Mouse (Mus musculus): ENCODE data around the gene Pole4.

Pole4 gene

GRCm38 (mm10) chr6:82705221-82705620, at the start of gene Pole4:
Pole4 (minus strand) TSS chr6:82705365.
- DNase-seq (ENCODE audit: low read depth in 2 of 2, low spot score in 2 of 2): no peak

GRCm38 (mm10) chr6:82754769-82755168, 49.6 kb upstream of the Pole4 start:
- DNase-seq (ENCODE audit: low read depth in 2 of 2, low spot score in 2 of 2): no peak

- no peak for DNase-seq (ENCODE audit: low read depth in 2 of 2, low spot score in 2 of 2)
Measured at GRCm38 (mm10) chr6:82753638-82754361, 48.6 kb upstream of the Pole4 start.

GRCm38 (mm10) chr6:82753061-82753460, 47.9 kb upstream of the Pole4 start:
- DNase-seq (ENCODE audit: low read depth in 2 of 2, low spot score in 2 of 2): no peak

GRCm38 (mm10) chr6:82751791-82752190, 46.6 kb upstream of the Pole4 start:
- no peak for DNase-seq (ENCODE audit: low read depth in 2 of 2, low spot score in 2 of 2)

GRCm38 (mm10) chr6:82751031-82751430, 45.9 kb upstream of the Pole4 start:
- DNase-seq (ENCODE audit: low read depth in 2 of 2, low spot score in 2 of 2): no peak

- DNase-seq (ENCODE audit: low read depth in 2 of 2, low spot score in 2 of 2): no peak
Measured at GRCm38 (mm10) chr6:82750063-82750462, 44.9 kb upstream of the Pole4 start.

GRCm38 (mm10) chr6:82748106-82748672, 43.0 kb upstream of the Pole4 start:
- no peak for DNase-seq (ENCODE audit: low read depth in 2 of 2, low spot score in 2 of 2)

- no peak for DNase-seq (ENCODE audit: low read depth in 2 of 2, low spot score in 2 of 2)
Measured at GRCm38 (mm10) chr6:82747085-82747484, 41.9 kb upstream of the Pole4 start.

GRCm38 (mm10) chr6:82744553-82744952, 39.4 kb upstream of the Pole4 start:
- no peak for DNase-seq (ENCODE audit: low read depth in 2 of 2, low spot score in 2 of 2)

GRCm38 (mm10) chr6:82741518-82741880, 36.3 kb upstream of the Pole4 start:
- no peak for DNase-seq (ENCODE audit: low read depth in 2 of 2, low spot score in 2 of 2)

- DNase-seq (ENCODE audit: low read depth in 2 of 2, low spot score in 2 of 2): no peak
Measured at GRCm38 (mm10) chr6:82740868-82741517, 35.8 kb upstream of the Pole4 start.

GRCm38 (mm10) chr6:82740269-82740668, 35.1 kb upstream of the Pole4 start:
- DNase-seq (ENCODE audit: low read depth in 2 of 2, low spot score in 2 of 2): peak; percentile 63 to 69

- DNase-seq (ENCODE audit: low read depth in 2 of 2, low spot score in 2 of 2): no peak
Measured at GRCm38 (mm10) chr6:82737634-82738540, 32.7 kb upstream of the Pole4 start.

GRCm38 (mm10) chr6:82736626-82737600, 31.7 kb upstream of the Pole4 start:
- no peak for DNase-seq (ENCODE audit: low read depth in 2 of 2, low spot score in 2 of 2)

GRCm38 (mm10) chr6:82735347-82735746, 30.2 kb upstream of the Pole4 start:
- no peak for DNase-seq (ENCODE audit: low read depth in 2 of 2, low spot score in 2 of 2)

- no peak for DNase-seq (ENCODE audit: low read depth in 2 of 2, low spot score in 2 of 2)
Measured at GRCm38 (mm10) chr6:82728635-82729034, 23.5 kb upstream of the Pole4 start.

- DNase-seq (ENCODE audit: low read depth in 2 of 2, low spot score in 2 of 2): no peak
Measured at GRCm38 (mm10) chr6:82727206-82727605, 22.0 kb upstream of the Pole4 start.

- no peak for DNase-seq (ENCODE audit: low read depth in 2 of 2, low spot score in 2 of 2)
Measured at GRCm38 (mm10) chr6:82723321-82723720, 18.2 kb upstream of the Pole4 start.

- DNase-seq (ENCODE audit: low read depth in 2 of 2, low spot score in 2 of 2): no peak
Measured at GRCm38 (mm10) chr6:82716126-82716525, 11.0 kb upstream of the Pole4 start.

Measured in CD8-positive naive resting alpha-beta T cell, adult 2 months (primary cell).